Mouse (Mus musculus) cortical plate, adult 2 months (tissue): Measurements from ENCODE around the gene Nrros.
A peak's percentile ranks its signal among the peaks of the same experiment; 100 is the strongest.

Experiments used
- CTCF ChIP-seq: fragments of 200-500 bp; IDR thresholded peaks from 2 replicates; pipeline ENCODE4 v1.5.1; 2011; ENCODE audit warnings: mild to moderate bottlenecking, control low read depth, low read length; ENCODE audit not compliant: insufficient read depth; ENCODE audit errors: extremely low read depth
- POLR2A ChIP-seq: fragments of 200-500 bp; IDR thresholded peaks from 2 replicates; pipeline ENCODE4 v1.6.1; 2011; ENCODE audit warnings: mild to moderate bottlenecking, low read length, control low read depth; ENCODE audit not compliant: insufficient read depth; ENCODE audit errors: extremely low read depth

- TF ChIP-seq POLR2A (no peak), CTCF (peak; percentile 94)
These were observed 50.3 kb downstream of the Nrros start for GRCm38 (mm10) chr16:32114968-32115695.
